Mouse (Mus musculus): ENCODE results near the gene Peli1.

Gene Peli1

GRCm38 (mm10) chr11:21091067-21091427, at the start of gene Peli1:
Peli1 (plus strand) TSS chr11:21091291.
- peak; percentile 70 for DNase-seq (ENCODE audit: extremely low spot score, low read depth, low spot score)

GRCm38 (mm10) chr11:21042590-21042989, 48.5 kb upstream of the Peli1 start:
- no peak for DNase-seq (ENCODE audit: extremely low spot score, low read depth, low spot score)

- DNase-seq (ENCODE audit: extremely low spot score, low read depth, low spot score) = no peak
These were observed 44.9 kb upstream of the Peli1 start for GRCm38 (mm10) chr11:21046188-21046587.

- DNase-seq (ENCODE audit: extremely low spot score, low read depth, low spot score) = no peak
These were observed 43.2 kb upstream of the Peli1 start for GRCm38 (mm10) chr11:21047921-21048320.

GRCm38 (mm10) chr11:21051716-21052115, 39.4 kb upstream of the Peli1 start:
- DNase-seq (ENCODE audit: extremely low spot score, low read depth, low spot score) = no peak

- DNase-seq (ENCODE audit: extremely low spot score, low read depth, low spot score) = no peak
These were observed 36.5 kb upstream of the Peli1 start for GRCm38 (mm10) chr11:21054587-21054986.

GRCm38 (mm10) chr11:21056109-21056850, 34.8 kb upstream of the Peli1 start:
- peak; percentile 30 for DNase-seq (ENCODE audit: extremely low spot score, low read depth, low spot score)

GRCm38 (mm10) chr11:21057511-21058414, 33.3 kb upstream of the Peli1 start:
- no peak for DNase-seq (ENCODE audit: extremely low spot score, low read depth, low spot score)

GRCm38 (mm10) chr11:21058415-21058781, 32.7 kb upstream of the Peli1 start:
- DNase-seq (ENCODE audit: extremely low spot score, low read depth, low spot score) = no peak

GRCm38 (mm10) chr11:21060386-21061074, 30.6 kb upstream of the Peli1 start:
- no peak for DNase-seq (ENCODE audit: extremely low spot score, low read depth, low spot score)

GRCm38 (mm10) chr11:21061075-21061403, 30.1 kb upstream of the Peli1 start:
- DNase-seq (ENCODE audit: extremely low spot score, low read depth, low spot score) = no peak

GRCm38 (mm10) chr11:21061431-21061830, 29.7 kb upstream of the Peli1 start:
- no peak for DNase-seq (ENCODE audit: extremely low spot score, low read depth, low spot score)

GRCm38 (mm10) chr11:21062071-21062470, 29.0 kb upstream of the Peli1 start:
- DNase-seq (ENCODE audit: extremely low spot score, low read depth, low spot score) = no peak

- DNase-seq (ENCODE audit: extremely low spot score, low read depth, low spot score) = no peak
These were observed 27.8 kb upstream of the Peli1 start for GRCm38 (mm10) chr11:21063271-21063670.

- DNase-seq (ENCODE audit: extremely low spot score, low read depth, low spot score) = no peak
These were observed 11.7 kb upstream of the Peli1 start for GRCm38 (mm10) chr11:21079400-21079799.

GRCm38 (mm10) chr11:21079851-21080362, 11.2 kb upstream of the Peli1 start:
- DNase-seq (ENCODE audit: extremely low spot score, low read depth, low spot score) = no peak

GRCm38 (mm10) chr11:21081169-21081568, 9.9 kb upstream of the Peli1 start:
- DNase-seq (ENCODE audit: extremely low spot score, low read depth, low spot score) = no peak

- no peak for DNase-seq (ENCODE audit: extremely low spot score, low read depth, low spot score)
These were observed 8.4 kb upstream of the Peli1 start for GRCm38 (mm10) chr11:21082711-21083110.

- no peak for DNase-seq (ENCODE audit: extremely low spot score, low read depth, low spot score)
These were observed 2.7 kb upstream of the Peli1 start for GRCm38 (mm10) chr11:21088356-21088755.

- no peak for DNase-seq (ENCODE audit: extremely low spot score, low read depth, low spot score)
These were observed 1.5 kb upstream of the Peli1 start for GRCm38 (mm10) chr11:21089571-21089970.

Measured in hindlimb bud, embryonic 11.5 days (tissue).